Mouse (Mus musculus) ovary, adult 18-20 months (tissue): ENCODE measurements around the gene Edrf1.
A peak's percentile ranks its signal among the peaks of the same experiment; 100 is the strongest.

Source experiments
- DNase-seq: peaks from one replicate; pipeline ENCODE4 v3.0.0; 2022; ENCODE audit warnings: low spot score, mixed read lengths

The Edrf1 gene

DNA sequence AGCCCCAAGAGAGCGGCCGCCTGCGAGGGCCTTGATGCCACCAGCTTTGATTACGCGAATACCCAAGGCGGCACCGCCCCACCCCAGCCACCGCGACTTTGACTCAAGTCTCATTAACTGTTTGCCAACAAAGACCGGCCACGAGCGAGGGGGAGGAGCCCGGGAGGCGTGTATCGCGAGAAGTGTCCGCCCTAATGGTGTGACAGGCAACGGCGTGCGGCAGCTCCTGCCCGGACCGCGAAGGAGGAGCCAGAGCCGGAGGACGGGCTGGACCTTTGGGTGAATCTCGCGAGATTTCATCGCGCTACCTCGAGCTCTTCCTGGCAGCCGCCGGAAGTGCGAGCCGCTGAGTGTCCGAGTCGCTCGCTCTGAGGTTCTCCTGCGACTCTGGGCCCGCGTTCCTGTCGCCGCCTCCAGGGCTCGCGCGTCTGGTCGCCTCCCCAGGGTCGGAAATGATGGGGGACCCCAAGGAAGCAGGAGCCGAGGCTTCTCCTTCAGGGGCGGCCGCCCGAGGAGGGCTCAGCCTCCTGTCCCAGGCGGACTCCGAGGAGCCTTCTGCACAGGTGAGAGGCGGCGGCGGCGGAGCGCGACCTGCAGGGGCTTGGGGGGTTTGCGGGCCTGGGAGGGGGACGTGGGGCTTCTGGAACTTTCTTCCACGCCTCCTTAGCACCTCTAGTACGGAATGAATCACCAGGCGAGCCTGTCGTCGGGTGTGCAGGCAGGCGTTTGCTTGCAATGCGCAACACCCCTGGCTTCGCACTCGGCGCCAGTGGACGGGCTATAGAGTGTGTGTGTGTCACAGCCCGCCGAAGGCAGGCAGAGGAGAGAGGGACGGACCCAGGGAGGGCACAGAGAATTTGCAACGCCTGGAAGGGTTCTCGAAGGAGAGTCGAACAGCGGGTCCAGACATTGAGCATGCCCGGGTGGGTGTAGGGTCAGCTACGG is at the start of gene Edrf1:
Gene Edrf1 (plus strand): TSS at position 183 of the 945 bp plus-strand sequence.
- peak; percentile 98 for DNase-seq

DNA sequence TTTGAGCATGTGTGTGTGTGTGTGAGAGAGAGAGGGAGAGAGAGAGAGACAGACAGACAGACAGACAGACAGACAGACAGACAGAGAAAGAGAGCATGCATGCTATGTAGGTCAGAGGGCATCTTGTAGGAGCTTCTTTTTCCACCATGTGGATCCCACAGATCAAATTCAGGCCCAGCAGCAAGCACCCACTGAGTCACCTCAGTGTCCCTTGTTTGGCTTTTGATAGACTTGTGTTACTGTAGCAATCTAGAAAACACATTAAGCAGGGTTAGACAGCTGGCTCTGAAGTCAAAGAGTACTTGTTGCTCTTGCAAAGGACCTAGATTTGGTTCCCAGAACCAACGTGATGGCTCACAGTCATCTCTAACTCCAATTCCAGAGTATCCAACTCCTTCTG is 45.6 kb upstream of the Edrf1 start:
- DNase-seq = no peak

DNA sequence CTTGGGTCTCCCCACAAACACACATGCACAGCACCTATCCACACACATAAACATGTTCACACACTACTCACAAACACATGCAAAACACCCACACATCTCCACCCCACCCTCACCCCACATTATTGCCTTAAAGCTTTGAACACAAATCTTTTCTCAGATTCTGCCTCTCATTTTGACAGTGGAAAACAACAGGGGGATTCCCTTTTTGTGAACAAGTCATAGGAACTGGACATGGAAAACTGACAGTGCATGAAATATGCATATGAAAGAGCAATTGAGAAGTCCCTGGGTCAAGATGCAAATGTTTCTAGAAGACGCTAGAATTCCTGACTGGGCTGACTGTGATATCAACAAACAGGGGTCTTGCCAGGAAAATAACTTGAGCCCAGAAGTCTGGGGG is 36.8 kb upstream of the Edrf1 start:
- DNase-seq = no peak

DNA sequence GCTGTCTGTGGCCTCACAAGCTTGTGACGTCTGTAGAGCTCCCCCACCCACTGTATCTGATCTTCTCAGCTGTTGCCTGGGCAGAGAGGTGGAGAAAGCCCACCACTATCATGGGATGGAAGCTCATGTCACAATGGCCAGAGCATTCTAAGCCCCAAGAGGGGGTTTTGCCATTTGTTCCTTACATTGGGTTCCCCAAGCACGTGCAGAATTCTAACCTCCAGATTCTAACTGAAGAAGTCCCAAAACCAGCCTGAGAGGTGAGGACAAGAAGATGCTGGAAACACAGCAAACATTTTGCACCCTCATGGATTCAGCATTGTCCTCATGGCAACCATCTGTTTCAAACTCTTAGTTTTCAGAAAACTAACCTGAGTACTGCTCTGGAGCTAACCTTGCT is 35.3 kb upstream of the Edrf1 start, which contains the start of gene Tex36:
Gene Tex36 (minus strand): TSS at position 101 of the 400 bp plus-strand sequence.
- DNase-seq = no peak

DNA sequence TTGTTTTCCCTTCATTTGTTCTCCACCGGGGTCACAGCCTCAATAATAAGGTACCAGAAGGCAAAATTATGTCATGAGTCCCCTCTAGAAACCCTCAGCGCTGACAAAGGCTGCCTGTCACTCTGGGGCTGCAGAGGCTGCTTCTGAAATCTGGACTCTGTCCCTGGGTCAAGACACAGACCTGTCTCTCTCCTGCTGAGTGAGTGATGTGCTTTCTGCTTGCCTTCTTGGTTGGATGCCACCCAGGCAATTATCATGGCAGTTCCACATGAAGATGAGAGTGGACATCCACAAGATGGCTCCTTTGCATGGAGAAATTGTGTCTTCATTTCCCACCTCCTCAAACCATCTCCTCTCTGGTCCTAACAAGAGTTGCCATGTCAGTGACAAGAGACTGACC is 34.2 kb upstream of the Edrf1 start:
- no peak for DNase-seq

DNA sequence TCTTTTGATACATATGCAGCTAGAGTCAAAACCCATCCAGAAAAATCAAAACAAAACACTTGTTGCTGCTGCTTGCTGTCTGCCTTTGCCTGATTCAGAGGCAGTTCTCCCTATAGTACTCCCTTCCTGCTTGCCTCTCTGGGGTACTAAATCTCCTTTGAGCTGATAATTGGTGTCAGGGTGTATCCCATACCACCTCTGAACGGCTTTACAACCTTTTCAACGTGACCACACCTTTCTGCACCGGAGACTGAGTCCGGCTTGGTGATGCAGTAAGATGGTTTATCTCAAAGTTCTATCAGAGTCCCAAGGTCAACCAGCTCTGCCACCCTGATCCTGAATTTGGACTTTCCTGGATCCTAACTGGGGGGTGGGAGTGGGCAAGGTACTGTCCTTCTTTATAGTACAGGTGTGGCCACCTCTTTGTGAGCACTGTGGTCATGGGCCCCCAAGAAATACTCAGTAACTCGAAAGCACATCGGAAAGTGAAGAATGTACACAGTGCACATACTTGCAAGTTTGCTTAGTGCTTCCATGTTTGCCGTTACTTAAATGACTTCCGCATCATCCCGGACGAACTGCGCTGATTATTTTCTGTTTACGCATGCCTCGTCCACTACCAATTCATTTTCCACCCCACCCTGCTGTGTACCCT is 32.8 kb upstream of the Edrf1 start:
- no peak for DNase-seq

DNA sequence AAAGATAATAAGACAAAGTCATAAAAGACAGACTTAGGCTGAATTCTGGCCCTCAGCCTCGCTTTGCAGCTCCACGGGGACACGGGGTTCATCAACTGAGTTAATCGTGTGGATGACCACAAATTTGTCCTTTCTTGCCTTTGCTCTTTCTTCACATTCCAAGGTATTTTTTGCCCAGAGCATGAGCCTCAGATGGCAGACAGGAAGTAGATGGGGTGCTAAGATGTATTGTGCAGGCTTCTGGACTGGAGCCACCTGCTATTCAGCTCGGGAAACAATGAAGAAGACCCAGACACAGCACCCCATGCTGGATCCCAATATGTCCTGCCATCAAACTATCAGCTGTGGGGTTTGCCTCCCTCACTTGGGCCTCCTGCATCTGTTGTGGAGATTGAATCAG is 30.0 kb upstream of the Edrf1 start:
- DNase-seq = no peak

DNA sequence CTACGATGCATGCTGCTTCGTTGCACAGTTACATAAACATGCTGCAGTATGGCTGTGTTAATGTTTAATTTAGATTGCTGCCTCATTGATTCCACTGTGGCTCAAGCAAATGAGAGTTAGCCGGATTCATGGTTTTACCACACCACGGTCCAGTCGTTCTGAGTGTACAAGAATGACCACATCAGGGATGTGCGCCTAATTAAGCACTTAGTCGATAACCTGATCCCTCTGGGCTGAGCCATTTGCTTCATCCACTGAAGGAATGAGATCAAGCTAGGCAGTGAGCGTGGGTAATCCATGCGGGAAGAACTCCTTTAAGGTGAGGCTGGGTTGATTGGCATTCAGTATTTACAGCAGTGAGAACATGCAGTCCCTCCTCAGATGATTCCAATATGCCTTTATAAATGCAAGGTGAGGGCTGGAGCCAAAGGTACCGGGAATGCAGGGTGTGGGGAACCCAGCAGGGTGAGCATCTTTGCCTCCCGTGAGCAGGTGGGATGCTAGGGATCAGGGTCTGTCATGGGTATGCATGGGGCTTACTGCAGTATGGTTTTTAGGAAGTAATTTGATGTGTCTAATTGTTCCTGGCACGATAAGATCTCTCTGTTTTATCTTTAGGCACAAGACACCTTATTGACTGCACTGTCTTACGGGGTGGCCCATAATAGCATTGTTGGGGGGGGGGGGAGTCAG is 29.3 kb upstream of the Edrf1 start:
- no peak for DNase-seq

DNA sequence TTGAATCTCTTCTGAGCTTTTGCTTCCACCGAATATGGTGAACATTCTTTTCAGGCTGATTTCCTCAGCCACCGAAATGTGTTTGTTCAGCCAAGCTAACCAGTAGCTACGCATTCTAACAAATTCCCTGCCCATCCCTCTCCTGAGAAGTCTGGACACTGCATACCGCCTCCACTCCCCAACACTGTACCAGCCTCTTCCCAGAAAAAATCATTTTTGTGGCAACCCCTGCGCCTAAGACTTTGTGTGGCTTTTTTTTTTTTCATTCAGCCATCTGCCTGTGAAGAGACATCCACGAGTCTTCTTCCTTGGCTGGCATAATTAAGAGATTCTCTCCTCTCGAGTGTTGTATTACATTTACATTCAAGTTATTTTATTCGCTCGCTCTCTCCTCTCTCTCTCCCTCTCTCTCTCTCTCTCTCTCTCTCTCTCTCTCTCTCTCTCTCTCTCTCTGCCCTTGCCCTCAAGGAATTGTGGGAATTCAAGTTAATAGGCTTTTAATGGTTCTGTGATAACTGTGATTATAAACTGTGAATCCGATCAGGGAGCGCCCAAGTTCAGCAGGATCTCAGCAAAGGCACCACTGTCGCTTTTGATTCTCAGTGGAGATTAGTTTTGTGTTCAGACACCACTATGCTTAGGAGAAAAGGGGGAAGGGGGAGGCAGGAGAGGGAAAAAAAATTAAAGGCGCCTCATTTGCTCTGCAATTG is 28.6 kb upstream of the Edrf1 start:
- no peak for DNase-seq

DNA sequence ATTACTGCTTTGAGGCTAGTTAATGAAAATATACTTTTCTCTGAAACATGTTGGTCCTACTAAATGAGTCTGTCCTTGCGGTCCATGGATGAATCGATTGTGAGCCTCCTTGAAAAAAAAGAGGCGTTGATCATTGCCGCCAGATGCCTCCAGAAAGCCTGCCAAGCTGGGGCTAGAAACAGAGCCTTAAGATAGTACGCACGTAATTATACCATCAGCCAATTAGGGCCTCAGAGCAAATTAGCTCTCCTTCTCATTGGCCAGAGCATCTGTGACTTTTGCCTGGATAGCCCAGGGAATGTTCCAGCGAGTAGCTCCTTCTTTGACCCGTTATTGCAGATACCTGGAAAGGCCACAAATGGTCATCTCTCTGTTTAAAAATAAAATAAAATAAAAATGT is 27.8 kb upstream of the Edrf1 start:
- DNase-seq = no peak

DNA sequence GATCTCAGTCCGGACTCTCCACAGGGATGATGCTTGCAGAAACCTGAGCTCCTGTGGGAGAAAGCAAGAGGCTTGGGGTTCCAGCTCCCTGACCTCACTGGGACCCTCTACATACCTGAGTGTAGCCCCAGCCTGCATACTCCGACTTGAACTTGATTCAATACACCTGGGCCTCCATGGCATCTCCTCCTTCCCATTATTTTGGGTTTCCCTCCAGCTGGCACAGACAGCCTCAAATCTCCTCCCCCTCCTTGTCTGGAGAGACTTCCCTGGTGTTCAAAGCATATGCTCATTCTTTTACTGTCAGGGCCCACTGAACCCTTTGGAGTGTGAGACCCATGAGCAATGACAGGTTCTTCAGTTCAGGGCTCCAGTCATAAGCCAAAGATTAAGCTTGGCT is 24.4 kb upstream of the Edrf1 start:
- DNase-seq = no peak

DNA sequence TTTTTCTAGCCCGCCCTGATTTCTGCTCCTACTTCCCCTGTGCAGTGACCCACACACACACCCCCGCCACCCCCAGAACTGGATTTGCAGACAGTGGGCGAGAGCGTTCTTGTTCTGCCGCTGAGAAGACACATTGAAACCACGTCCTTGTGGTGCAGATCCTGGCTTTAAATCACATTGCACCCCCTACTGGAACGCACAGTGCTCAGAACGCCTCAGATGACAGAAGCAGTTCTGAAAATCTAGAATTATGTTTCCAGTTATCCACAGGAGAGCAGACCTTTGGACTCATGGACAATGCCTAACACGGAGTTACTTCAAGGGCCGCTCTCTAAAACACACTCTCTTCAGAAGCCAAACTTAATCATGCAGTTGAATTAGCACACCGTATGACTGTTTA is 16.6 kb upstream of the Edrf1 start:
- DNase-seq = no peak

DNA sequence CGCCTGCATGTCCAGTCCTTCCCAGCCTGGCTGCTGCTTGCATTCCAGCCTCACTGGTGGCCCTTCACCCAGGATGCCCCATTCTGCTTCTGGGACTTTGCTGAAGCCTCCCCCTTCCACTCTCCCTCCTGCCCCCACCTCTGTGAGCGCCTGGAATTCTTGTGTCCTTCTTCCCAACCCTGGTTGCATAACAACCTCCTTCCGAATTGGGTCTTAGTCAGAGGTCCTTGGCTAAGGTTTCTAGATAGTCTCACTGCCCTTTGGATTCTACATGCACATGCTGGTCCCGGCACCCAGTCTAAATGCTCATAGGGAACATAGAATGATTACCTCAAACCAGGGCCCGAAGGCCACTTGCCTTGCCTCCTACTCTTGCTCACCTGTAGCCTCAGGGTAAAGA is 14.1 kb upstream of the Edrf1 start:
- no peak for DNase-seq

DNA sequence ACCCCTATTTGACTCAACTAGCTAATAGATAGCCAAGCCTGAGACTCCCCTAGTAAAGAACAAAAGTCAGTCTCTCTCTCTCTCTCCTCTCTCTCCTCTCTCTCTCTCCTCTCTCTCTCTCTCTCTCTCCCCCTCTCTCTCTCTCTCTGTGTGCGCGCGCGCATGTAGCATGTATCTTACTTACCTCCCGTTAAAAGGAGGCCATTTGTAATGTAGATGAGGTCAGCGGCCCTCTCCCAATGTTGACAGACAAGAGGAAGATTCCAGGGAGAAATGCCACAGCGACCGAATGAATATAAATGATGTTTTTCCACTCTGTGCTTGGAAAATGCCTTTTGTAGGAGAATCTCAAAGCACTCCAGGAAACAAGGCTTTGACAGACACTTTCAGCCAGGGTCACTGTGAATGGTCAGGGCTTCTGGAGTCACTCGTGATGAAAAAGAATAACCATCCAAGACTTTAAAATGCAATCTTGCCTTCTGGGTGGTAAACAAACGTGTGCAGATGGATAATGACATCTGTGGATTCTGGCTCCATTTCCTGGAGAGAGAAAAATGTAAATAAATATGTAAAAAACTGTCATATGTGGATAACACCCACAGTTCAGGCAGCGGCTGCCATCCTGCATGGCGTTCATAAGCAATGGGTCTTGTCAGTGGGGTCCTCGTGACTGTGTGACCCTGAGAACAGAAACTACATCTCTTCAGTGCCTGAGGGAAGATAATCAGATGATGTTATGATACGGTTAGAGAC is 10.0 kb upstream of the Edrf1 start:
- DNase-seq = no peak

DNA sequence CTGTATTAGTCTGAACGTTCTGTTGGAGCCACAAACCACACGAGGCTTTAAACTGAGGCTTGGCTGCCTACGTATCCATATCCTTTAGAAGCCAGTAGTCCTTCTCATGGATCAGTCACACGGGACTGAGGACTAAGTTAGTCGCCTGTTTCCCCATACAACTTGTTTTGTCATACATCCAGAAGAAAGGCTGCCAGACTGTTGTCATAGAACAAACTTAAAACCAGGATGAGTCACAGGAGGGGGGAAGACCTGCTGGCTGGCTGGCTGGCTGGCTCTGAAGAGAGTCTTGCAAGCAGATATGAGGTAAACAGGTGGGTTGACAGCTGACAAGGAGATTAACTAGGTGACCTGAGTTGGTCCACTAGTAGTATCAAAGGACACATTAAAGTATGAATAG is 6.5 kb upstream of the Edrf1 start:
- DNase-seq = no peak

DNA sequence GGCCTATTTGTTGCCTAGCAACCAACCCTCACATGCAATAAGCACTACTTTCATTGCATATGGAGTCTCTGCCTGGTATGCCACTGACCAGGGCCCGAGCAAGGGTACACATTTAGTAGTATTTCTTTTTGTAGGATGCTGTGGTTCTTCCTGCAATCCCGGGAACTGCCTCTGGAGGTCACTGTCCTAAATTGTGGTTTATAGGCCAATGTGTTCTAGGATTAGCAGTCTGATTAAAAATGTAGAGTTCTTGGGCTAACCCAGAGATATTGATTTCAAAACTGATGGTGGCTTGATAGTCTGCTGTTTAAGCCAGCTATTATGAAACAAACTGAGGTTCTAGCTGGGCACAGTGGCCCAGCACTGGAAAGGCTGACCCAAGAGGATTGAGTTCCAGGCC is 4.9 kb upstream of the Edrf1 start:
- DNase-seq = no peak

DNA sequence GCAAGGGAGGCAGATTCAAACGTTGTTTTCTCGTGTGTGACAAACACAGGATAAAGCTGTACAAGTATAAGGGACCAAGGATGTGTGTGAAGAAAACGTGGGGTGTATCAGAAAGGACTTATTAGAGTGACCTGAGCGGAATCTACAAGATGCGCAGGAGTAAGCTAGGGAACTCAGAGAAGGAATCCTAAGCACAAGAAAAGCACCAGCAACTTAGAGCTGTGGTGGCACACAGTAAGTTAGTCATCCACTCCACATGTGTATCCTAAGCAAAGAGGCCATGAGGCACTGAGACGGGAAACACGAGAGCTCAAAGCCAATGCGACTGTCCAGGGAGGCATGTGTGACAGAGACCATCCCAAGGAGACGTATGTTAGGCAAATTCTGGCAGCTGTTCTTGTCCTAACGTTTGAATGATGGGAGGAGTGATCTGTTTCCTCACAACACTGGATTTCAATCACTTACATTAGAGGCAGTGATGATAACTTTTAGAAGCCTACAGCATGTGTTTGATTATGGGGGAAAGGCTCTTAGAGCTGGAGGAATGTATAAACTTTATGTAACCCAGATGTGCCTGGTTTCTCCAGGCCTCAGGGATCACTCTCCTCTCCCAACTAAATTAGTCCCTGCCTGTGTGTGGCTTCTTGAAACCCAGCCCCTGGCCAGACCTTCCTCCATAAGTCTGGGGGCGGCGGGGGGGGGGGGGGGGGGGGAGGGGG is 2.3 kb upstream of the Edrf1 start:
- no peak for DNase-seq

DNA sequence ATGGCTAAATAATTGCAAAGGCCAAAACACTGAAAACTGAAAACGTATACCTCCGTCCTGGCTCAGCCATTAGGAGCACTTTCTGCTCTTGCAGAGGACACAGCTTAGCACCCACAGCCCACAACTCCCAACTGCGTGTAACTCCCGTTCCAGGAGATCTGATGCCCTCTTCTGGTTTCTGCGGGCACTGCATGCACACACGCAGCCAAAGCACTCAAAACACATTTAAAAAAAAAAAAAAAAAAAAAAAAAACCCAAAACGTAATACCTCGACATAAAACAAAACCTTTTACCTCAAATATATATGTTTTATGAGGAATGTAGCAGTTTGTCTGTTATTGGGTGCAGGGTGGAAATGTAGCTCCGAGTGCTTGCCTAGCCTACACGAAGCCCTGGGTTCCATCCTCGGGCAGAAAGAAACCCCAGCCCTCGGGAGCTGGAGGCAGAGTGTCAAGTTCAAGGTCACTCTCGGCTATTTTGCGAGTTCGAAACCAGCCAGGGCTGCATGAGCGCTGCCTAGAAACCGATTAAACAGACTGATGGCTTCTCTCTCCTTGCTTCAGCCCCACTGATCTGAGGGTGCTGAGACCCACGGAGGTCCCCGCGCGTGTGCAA is 498 bp upstream of the Edrf1 start:
- DNase-seq = peak; percentile 69

DNA sequence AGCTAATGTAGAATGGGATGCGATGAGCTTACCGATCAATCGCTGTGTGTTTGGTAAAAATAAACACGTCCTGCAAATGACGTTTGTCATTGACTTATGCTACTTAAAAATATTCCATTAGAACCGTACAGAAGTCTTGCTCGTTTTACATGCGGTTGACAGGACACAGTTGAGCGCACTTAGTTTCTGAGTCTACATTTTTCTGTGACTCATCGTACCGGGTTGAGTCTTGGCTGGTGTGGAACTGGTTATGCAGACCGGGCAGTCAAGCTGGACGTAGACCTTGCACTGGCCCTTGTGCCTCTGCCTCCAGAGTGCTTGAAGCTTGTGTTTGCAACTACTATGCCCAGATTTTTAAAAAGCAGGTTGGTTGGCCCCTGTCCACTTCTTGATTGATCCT is 963 bp downstream of the Edrf1 start:
- DNase-seq = no peak

DNA sequence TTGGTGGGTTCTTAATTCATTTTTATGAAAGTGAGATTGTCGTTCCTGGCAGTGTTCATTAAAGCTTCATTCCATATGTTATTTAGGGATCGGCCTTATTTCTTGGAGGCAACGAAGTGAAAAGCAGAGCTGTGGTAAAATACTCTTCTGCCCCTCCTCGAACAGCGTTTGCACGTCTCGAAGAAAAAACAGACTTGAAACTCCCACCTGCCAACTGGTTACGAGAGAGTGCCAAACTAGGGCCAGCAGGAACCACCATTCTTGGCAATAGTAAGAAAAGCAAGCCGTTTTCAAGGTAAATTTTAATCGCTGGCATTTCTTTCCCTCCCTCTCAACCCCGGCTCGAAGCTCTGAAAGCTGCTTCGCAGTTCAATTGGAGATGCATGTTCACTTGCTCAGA is 1.5 kb downstream of the Edrf1 start:
- no peak for DNase-seq
